Mouse (Mus musculus): Measurements from ENCODE around the gene Rhot1. TPM values are rescaled to one million over a fixed set of nuclear protein-coding genes. Genes with fewer than 3 reads are reported as not detected.

The Rhot1 gene
- total and polyA plus RNA-seq, 2 experiments from 2014 or later: 50.0 to 57.4 TPM

DNA sequence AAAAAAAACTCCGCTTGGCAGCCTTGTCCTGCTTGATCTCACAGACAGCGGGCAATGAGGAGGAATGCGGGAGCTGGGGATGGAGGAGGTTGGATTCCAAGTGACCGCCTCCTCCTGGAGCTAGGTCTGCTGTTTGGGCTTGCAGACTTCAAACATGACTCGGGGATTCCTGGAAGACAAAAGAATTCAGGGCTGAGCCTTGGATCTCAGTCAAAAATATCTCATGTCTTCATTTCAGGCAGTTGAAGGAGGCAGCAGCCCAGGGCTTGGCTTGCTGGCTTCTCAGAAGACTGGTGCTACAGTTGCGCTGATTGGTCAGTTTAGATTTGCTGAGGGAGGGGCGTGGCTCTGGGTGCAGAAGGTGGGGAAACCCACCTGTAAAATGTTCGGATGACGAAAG is 86.2 kb downstream of the Rhot1 start:
- WGBS: 24% methylated on average over 9 of the region's 9 CpGs
- Histone ChIP-seq H3K9me3 (ENCODE audit: low read length) (no peaks in the 10 kb centered on the region), H3K27me3 (ENCODE audit: insufficient read depth, low read length) (no peaks in the 10 kb centered on the region), H3K27ac (no peak overlapping the region), H3K4me1 (ENCODE audit: insufficient read depth, low read length) (peaks cover 4% of the 10 kb centered on the region; the same call in 1 of the 2 replicates), H3K4me3 (ENCODE audit: low read length) (no peak overlapping the region), H3K9ac (replicated peaks; ENCODE audit: low read length) (no peak overlapping the region), H3K4me2 (ENCODE audit: low read depth, low read length) (no peak overlapping the region), H3K36me3 (ENCODE audit: insufficient read depth, low read length) (no peaks in the 10 kb centered on the region)
- TF ChIP-seq CTCF (IDR thresholded peaks at IDR 0.05; ENCODE audit: low read depth): no peak
- ATAC-seq (no peak), DNase-seq (ENCODE audit: low spot score) (peak; percentile 55)

DNA sequence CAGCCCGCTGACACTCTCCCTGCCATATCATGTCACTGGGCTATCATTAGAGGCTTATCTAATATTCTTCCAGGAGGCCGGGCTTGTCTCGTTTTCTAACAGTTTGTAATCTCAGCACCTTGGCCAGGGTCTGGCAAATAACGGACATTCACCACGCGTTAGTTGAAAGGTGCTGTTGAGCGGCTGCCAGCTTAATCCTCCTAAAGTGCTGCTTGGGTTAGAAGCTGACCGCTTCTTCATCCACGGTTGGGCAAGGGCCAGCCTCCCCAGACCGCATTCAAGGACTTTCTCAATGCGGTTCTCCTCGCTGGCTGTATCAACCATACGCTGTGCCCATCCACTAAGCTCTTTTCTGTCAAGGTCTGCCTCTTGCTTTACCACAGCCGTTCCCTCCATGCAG is 87.0 kb downstream of the Rhot1 start:
- no peaks in the 10 kb centered on the region for H3K9me3 ChIP-seq (ENCODE audit: low read length)
- 35% methylated on average over 14 of the region's 14 CpGs for WGBS
- H3K4me1 ChIP-seq (ENCODE audit: insufficient read depth, low read length): no peaks in the 10 kb centered on the region; the same call in 1 of the 2 replicates
- no peak overlapping the region for H3K27ac ChIP-seq
- no peaks in the 10 kb centered on the region for H3K27me3 ChIP-seq (ENCODE audit: insufficient read depth, low read length)
- ATAC-seq (no peak), DNase-seq (ENCODE audit: low spot score) (no peak)
- H3K36me3 ChIP-seq (ENCODE audit: insufficient read depth, low read length): no peaks in the 10 kb centered on the region
- H3K4me2 ChIP-seq (ENCODE audit: low read depth, low read length): no peak overlapping the region
- TF ChIP-seq CTCF (IDR thresholded peaks at IDR 0.05; ENCODE audit: low read depth): no peak
- H3K9ac ChIP-seq (replicated peaks; ENCODE audit: low read length): no peak overlapping the region
- no peak overlapping the region for H3K4me3 ChIP-seq (ENCODE audit: low read length)

DNA sequence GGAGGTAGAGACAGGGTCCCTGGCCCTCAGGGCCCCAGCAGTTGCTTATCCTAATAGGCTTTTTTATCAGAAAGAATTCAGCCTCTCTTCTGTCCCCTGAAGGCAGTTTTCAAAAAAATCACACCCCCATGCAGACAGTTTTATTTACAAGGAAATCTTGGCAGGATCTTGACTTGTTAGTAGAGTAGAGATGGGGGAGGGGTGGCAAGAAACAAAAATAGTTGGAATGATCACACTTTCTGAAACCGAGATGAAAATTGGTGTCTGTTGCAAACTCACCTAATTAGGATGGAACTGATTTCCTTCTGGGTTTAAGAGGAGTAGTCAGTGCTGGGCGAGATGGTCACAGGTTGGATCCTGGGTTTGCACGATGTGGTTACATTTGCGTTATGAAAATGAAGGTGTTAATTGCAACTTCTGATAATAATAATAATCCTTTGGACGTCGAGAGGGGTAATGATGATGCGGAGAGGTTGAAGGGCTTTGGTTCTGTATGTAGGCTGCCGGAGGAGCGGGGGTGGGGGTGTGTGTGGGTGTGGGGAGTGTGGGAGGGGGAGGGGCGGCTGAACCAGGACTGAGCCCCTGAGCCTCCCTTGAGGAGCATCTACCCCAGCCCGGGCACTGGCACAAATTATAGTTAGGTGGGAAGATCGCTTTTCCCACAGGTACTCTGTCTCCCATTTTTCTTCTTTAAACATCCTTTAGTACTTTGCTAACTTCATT is 90.9 kb downstream of the Rhot1 start:
- H3K9ac ChIP-seq (replicated peaks; ENCODE audit: low read length): no peak overlapping the region
- WGBS: 7% methylated on average over 12 of the region's 12 CpGs
- ATAC-seq (no peak), DNase-seq (ENCODE audit: low spot score) (no peak)
- H3K27me3 ChIP-seq (ENCODE audit: insufficient read depth, low read length): no peaks in the 10 kb centered on the region
- no peak overlapping the region for H3K27ac ChIP-seq
- no peaks in the 10 kb centered on the region; the same call in 1 of the 2 replicates for H3K4me1 ChIP-seq (ENCODE audit: insufficient read depth, low read length)
- TF ChIP-seq CTCF (IDR thresholded peaks at IDR 0.05; ENCODE audit: low read depth): no peak
- peak overlapping the region; percentile 99 for H3K4me2 ChIP-seq (ENCODE audit: low read depth, low read length)
- H3K9me3 ChIP-seq (ENCODE audit: low read length): no peaks in the 10 kb centered on the region
- no peaks in the 10 kb centered on the region for H3K36me3 ChIP-seq (ENCODE audit: insufficient read depth, low read length)
- no peak overlapping the region for H3K4me3 ChIP-seq (ENCODE audit: low read length)

DNA sequence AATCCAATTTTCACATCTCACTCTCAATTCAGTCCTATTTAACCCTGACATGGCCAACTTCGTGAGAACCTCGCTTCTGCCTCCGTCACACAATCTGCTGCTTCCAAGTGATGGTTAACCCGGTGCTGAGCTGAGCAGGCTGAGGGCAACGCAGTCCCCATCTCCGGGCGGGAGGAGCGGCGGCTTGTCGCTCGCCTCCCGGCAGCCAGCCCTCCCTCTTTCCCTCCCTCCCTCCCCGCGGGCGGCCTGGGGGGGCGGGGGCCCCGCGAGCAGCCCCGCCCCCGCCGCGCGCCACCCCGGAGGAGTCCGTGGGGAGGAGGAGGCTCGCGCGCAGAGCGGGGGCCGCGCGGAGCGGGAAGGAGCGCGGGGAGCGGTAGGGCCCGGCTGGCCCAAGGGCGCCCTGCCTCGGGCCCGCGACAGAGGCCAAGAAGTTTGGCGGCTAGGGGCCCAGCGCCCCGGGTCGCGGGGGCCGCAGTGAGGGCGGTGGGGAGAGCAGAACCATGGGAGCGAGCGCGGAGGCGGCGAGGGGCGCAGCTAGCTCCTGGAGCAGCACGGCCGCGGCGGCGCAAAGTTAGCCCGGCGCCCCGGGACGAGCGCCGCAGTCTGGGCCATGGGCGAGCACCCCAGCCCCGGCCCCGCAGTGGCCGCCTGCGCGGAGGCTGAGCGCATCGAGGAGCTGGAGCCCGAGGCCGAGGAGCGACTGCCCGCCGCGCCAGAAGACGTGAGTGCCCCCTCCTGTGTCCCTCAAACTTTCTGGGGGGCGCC is 91.9 kb downstream of the Rhot1 start, which contains the start of gene Rhbdl3:
Gene Rhbdl3 (plus strand): TSS at position 362 of the 765 bp plus-strand sequence.
- peak; percentile 68 for DNase-seq (ENCODE audit: low spot score)
- under 1% methylated on average over 58 of the region's 81 CpGs for WGBS
- Histone ChIP-seq H3K9me3 (ENCODE audit: low read length) (no peaks in the 10 kb centered on the region), H3K27me3 (ENCODE audit: insufficient read depth, low read length) (no peaks in the 10 kb centered on the region), H3K4me1 (ENCODE audit: insufficient read depth, low read length) (no peaks in the 10 kb centered on the region; the same call in 1 of the 2 replicates), H3K36me3 (ENCODE audit: insufficient read depth, low read length) (no peaks in the 10 kb centered on the region), H3K27ac (peak within 1 kb of the TSS; percentile 60), H3K4me2 (ENCODE audit: low read depth, low read length) (peak within 1 kb of the TSS; percentile 99), H3K4me3 (ENCODE audit: low read length) (peak within 1 kb of the TSS; percentile 66), H3K9ac (replicated peaks; ENCODE audit: low read length) (peak within 1 kb of the TSS; percentile 63)
- TF ChIP-seq CTCF (IDR thresholded peaks at IDR 0.05; ENCODE audit: low read depth): no peak
- peak; percentile 65; the same call in 1 of the 2 replicates for ATAC-seq

DNA sequence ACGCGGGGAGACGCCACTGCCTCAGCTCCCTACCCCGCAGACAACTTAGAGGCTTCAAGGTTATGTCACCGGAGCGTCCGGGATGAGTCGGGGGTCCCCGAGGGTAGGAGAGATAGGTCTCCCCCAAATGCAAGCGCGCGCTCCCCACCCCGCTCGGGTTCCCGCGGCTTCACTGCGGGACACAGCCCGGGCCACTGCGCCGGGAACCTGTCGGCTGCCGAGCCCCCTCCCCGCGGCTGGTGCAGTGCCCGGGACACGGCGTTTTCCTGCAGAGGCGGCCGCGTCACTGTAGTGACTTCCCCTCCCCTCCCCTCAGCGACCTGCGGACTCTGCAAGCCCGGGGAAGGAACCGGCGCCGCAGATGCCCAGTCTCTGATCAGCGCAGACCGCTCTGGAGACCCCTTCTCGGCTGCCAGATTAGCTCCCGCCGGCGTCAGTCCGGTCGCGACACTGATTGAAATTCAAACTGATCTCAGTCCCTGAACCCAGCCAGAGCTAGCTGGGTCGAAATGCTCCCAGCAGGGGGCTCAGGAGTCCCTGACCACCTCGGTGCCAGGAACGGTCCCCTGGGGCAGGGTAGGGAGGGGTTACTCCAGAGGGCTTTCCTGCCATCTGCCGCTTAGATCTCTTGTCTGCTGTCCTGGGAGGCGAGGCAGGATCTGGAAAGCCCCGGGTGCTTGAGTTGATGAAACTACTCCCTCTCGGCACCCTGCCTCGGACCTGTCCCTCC is 92.7 kb downstream of the Rhot1 start:
- Histone ChIP-seq H3K27me3 (ENCODE audit: insufficient read depth, low read length) (no peaks in the 10 kb centered on the region), H3K4me2 (ENCODE audit: low read depth, low read length) (peak overlapping the region; percentile 99), H3K9me3 (ENCODE audit: low read length) (no peaks in the 10 kb centered on the region), H3K27ac (peak overlapping the region; percentile 60; the same call in 1 of the 2 replicates), H3K36me3 (ENCODE audit: insufficient read depth, low read length) (no peaks in the 10 kb centered on the region), H3K9ac (replicated peaks; ENCODE audit: low read length) (peak overlapping the region; percentile 63), H3K4me3 (ENCODE audit: low read length) (peak overlapping the region; percentile 66), H3K4me1 (ENCODE audit: insufficient read depth, low read length) (no peaks in the 10 kb centered on the region)
- under 1% methylated on average over 51 of the region's 53 CpGs for WGBS
- TF ChIP-seq CTCF (IDR thresholded peaks at IDR 0.05; ENCODE audit: low read depth): peak; percentile 53
- DNase-seq (ENCODE audit: low spot score): peak; percentile 81
- ATAC-seq: peak; percentile 60

DNA sequence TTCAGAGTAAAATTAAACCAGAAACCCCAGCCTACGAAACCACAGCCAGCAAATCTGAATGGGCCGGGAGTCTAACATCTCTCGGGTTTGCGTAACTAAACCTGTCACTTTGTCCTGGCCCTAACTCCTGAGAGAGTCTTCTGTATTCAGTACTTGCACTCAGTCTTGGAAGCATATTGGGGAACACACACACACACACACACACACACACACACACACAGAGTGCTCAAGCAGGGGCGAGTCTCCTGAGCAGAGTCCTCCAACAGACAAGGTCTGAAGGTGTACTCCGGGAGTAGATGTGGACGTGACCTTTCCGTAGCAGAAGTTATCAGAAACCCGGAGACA is 93.2 kb downstream of the Rhot1 start:
- Histone ChIP-seq H3K4me3 (ENCODE audit: low read length) (peak overlapping the region; percentile 66), H3K36me3 (ENCODE audit: insufficient read depth, low read length) (no peaks in the 10 kb centered on the region), H3K4me2 (ENCODE audit: low read depth, low read length) (peak overlapping the region; percentile 99), H3K4me1 (ENCODE audit: insufficient read depth, low read length) (no peaks in the 10 kb centered on the region), H3K27ac (peak overlapping the region; percentile 36; the same call in 1 of the 2 replicates), H3K9ac (replicated peaks; ENCODE audit: low read length) (peak overlapping the region; percentile 63), H3K9me3 (ENCODE audit: low read length) (no peaks in the 10 kb centered on the region), H3K27me3 (ENCODE audit: insufficient read depth, low read length) (no peaks in the 10 kb centered on the region)
- no peak for DNase-seq (ENCODE audit: low spot score)
- 0% methylated on average over 9 of the region's 9 CpGs for WGBS
- peak; percentile 15; the same call in 1 of the 2 replicates for ATAC-seq
- TF ChIP-seq CTCF (IDR thresholded peaks at IDR 0.05; ENCODE audit: low read depth): no peak

Measured in hindbrain, postnatal 0 days (tissue).